In genomic region chr5:146303470-146303869, GRCm38 (mm10) we compare ENCODE assay signal across 9 mouse cellular contexts.
DNase-seq lines count a peak whose midpoint lies in the region; ATAC-seq and TF ChIP-seq lines count a peak whose summit lies in the region.
"Had no signal": no experiment of that assay in that cellular context is flagged by ENCODE, and none has a peak within 500 bp of the region (broad histone marks: within the 10 kb centered on the region; RNA-seq: fewer than 3 reads in every experiment).

No protein-coding gene starts in this region.

- TF ChIP-seq CTCF in lung, postnatal 0 days (IDR thresholded peaks at IDR 0.05): peak; percentile 93
- TF ChIP-seq CTCF in small intestine, adult 2 months (IDR thresholded peaks at IDR 0.05; ENCODE audit: extremely low read depth, insufficient read length, insufficient replicate concordance, low read depth, low read length): peak; percentile 82; the same call in 1 of the 2 replicates

- WGBS in lung, postnatal 0 days: 70% methylated on average over 5 of the region's 5 CpGs
- WGBS in small intestine, adult 2 months: 84% methylated on average over 5 of the region's 5 CpGs

- no peak overlapping the region for H3K9ac ChIP-seq in lung, postnatal 0 days (replicated peaks; ENCODE audit: low read depth)
- H3K9ac ChIP-seq: limb, embryonic 12.5 days had no signal

- no peak for TF ChIP-seq EP300 in lung, postnatal 0 days (IDR thresholded peaks at IDR 0.05)

- 0 out of 2 replicates have a peak, but pooled peaks cover 8% of the 10 kb centered on the region for H3K36me3 ChIP-seq in lung, postnatal 0 days (ENCODE audit: insufficient read depth, low read length)
- peaks cover 27% of the 10 kb centered on the region for H3K36me3 ChIP-seq in small intestine, adult 2 months (ENCODE audit: control insufficient read depth, insufficient read depth, low read length)

- no peak overlapping the region for H3K4me3 ChIP-seq in lung, postnatal 0 days (ENCODE audit: low read depth, low read length)
- no peak overlapping the region for H3K4me3 ChIP-seq in small intestine, adult 2 months (ENCODE audit: low read depth, low read length)
- H3K4me3 ChIP-seq: limb, embryonic 12.5 days had no signal

- H3K9me3 ChIP-seq in lung, postnatal 0 days (ENCODE audit: low read length): no peaks in the 10 kb centered on the region

- H3K4me1 ChIP-seq in lung, postnatal 0 days (ENCODE audit: insufficient read depth, low read depth, low read length): no peaks in the 10 kb centered on the region; the same call in 1 of the 2 replicates
- H3K4me1 ChIP-seq in small intestine, adult 2 months (ENCODE audit: control insufficient read depth, insufficient read depth, insufficient read length, low read length): no peaks in the 10 kb centered on the region
- H3K4me1 ChIP-seq: limb, embryonic 12.5 days had no signal

- H3K27ac ChIP-seq in lung, postnatal 0 days (ENCODE audit: low read length): no peak overlapping the region
- H3K27ac ChIP-seq in small intestine, adult 2 months (ENCODE audit: insufficient read depth, low read depth, low read length): no peak overlapping the region
- H3K27ac ChIP-seq: limb, embryonic 12.5 days had no signal

- H3K27me3 ChIP-seq in lung, postnatal 0 days (replicated peaks; ENCODE audit: insufficient read depth, low read length): no peaks in the 10 kb centered on the region
- no peaks in the 10 kb centered on the region for H3K27me3 ChIP-seq in small intestine, adult 2 months (ENCODE audit: control insufficient read depth, insufficient read depth, low read length)
- H3K27me3 ChIP-seq: limb, embryonic 12.5 days had no signal

- no peak for TF ChIP-seq POLR2A in small intestine, adult 2 months (IDR thresholded peaks at IDR 0.05; ENCODE audit: low read depth, low read length)

- no peak for ATAC-seq in cerebellum, adult (ENCODE audit: insufficient number of reproducible peaks, low FRiP score, low TSS enrichment)
- peak; percentile 60 for ATAC-seq in granulocyte monocyte progenitor cell, adult 5-6 weeks (replicated peaks; ENCODE audit: poor library complexity, severe bottlenecking)
- ATAC-seq in lung, postnatal 0 days: peak; percentile 58

- peak; percentile 62 for DNase-seq in cerebellum, adult 11 months
- peak; percentile 65 to 73 for DNase-seq in adrenal gland, adult 18-20 months (ENCODE audit: low spot score in 2 of 2)
- DNase-seq in embryo, embryonic 10.5 days (ENCODE audit: low spot score): peak; percentile 69
- peak; percentile 77 for DNase-seq in layer of hippocampus, adult 11-12 months (ENCODE audit: low spot score)
- peak; percentile 73 for DNase-seq in lung, postnatal 0 days (ENCODE audit: low spot score)

- H3K4me2 ChIP-seq in lung, postnatal 0 days (replicated peaks; ENCODE audit: low read depth, low read length): no peak overlapping the region
- H3K4me2 ChIP-seq: limb, embryonic 12.5 days had no signal
